Mouse (Mus musculus) layer of hippocampus, postnatal 25 days (tissue): ENCODE results near the gene Gm9045. TPM values are rescaled to one million over a fixed set of nuclear protein-coding genes. Genes with fewer than 3 reads are reported as not detected.
"Not testable (repeated sequence)": the region's sequence is repeated elsewhere in the genome, so short reads cannot be mapped to it uniquely, and the experiment has no call there.

Source experiments
- DNase-seq, 2 experiments: peaks; one replicate each; pipeline ENCODE4 v3.0.0; 2022; ENCODE audit warnings: mixed read lengths in 2 of 2, low spot score in 1 of 2; ENCODE audit errors: extremely low spot score in 1 of 2
- total RNA-seq, 2 experiments: library from RNA; stranded (reverse); gene quantifications; 2 replicates each; pipeline ENCODE4 v1.2.3; 2021

Gene Gm9045
- total RNA-seq: not detected

GRCm38 (mm10) chr10:118337731-118338130 lies at the start of gene Gm9045:
TSS of gene Gm9045 (minus strand) at chr10:118337831.
- not testable (repeated sequence) for DNase-seq

GRCm38 (mm10) chr10:118370443-118370842 lies 32.8 kb upstream of the Gm9045 start:
- peak; percentile 63 to 78 for DNase-seq

GRCm38 (mm10) chr10:118369518-118369917 lies 31.9 kb upstream of the Gm9045 start:
- no peak for DNase-seq

- DNase-seq: not testable (repeated sequence)
Observed at GRCm38 (mm10) chr10:118354005-118354404, 16.4 kb upstream of the Gm9045 start, which contains the start of gene Gm9049. TSS of gene Gm9049 (minus strand) at chr10:118354105.

- not testable (repeated sequence) for DNase-seq
Observed at GRCm38 (mm10) chr10:118348579-118348978, 10.9 kb upstream of the Gm9045 start, which contains the start of gene Gm9048. TSS of gene Gm9048 (minus strand) at chr10:118348679.

- not testable (repeated sequence) for DNase-seq
Observed at GRCm38 (mm10) chr10:118343155-118343554, 5.5 kb upstream of the Gm9045 start, which contains the start of gene Gm9046. TSS of gene Gm9046 (minus strand) at chr10:118343255.

GRCm38 (mm10) chr10:118332308-118332707 lies 5.3 kb downstream of the Gm9045 start, which contains the start of gene Gm9044:
TSS of gene Gm9044 (minus strand) at chr10:118332408.
- not testable (repeated sequence) for DNase-seq

- DNase-seq: not testable (repeated sequence)
Observed at GRCm38 (mm10) chr10:118326869-118327268, 10.8 kb downstream of the Gm9045 start, which contains the start of gene Gm9040. TSS of gene Gm9040 (minus strand) at chr10:118326969.

GRCm38 (mm10) chr10:118319024-118319423 lies 18.6 kb downstream of the Gm9045 start:
- DNase-seq: no peak

GRCm38 (mm10) chr10:118302133-118302532 lies 35.5 kb downstream of the Gm9045 start:
- not testable (repeated sequence) for DNase-seq

GRCm38 (mm10) chr10:118294938-118295337 lies 42.7 kb downstream of the Gm9045 start, which contains the start of gene Iltifb:
TSS of gene Iltifb (minus strand) at chr10:118295038.
- no peak for DNase-seq

Other genes with a start within 250 kb of the Gm9045 start
- gene Mdm1, start 196.0 kb downstream of the Gm9045 start, total RNA-seq: 10 to 100 TPM in 1 of 2 experiments, 1 to 10 TPM in 1; 8.4 to 10.1 TPM
- not detected for gene Il22, start 132.9 kb downstream of the Gm9045 start, total RNA-seq
- gene Gm32717, start 97.1 kb downstream of the Gm9045 start, total RNA-seq: under 1 TPM; 0.89 to 0.92 TPM
- gene Gm32802, start 79.1 kb downstream of the Gm9045 start, total RNA-seq: under 1 TPM; 0.89 to 0.92 TPM
- gene Iltifb, start 42.8 kb downstream of the Gm9045 start, total RNA-seq: not detected
- gene Gm9040, start 10.9 kb downstream of the Gm9045 start, total RNA-seq: not detected
- not detected for gene Gm9044, start 5.4 kb downstream of the Gm9045 start, total RNA-seq
- gene Gm9046, start 5.4 kb upstream of the Gm9045 start, total RNA-seq: not detected
- not detected for gene Gm9048, start 10.8 kb upstream of the Gm9045 start, total RNA-seq
- not detected for gene Gm9049, start 16.3 kb upstream of the Gm9045 start, total RNA-seq
- gene Ifng, start 103.2 kb upstream of the Gm9045 start, total RNA-seq: not detected